Comparison of ENCODE assay signal across 21 mouse cellular contexts in the genomic region with DNA sequence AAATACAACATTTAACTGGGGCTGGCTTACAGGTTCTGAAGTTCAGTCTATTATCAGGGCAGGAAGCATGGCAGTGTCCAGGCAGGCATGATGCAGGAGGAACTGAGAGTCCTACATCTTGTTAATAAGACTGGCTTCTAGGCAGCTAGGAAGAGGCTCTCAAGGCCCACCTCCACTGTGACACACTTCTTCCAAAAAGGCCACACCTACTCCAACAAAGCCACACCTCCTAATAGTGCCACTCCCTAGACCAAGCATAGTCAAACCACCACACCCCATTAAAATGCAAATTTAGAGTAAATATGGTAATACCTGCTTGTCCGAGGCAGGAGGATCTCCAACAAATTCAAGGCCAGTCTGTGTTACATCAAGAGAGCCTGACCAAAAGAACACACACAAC.
DNase-seq lines count a peak whose midpoint lies in the region; ATAC-seq and TF ChIP-seq lines count a peak whose summit lies in the region.
"Had no signal": no experiment of that assay in that cellular context is flagged by ENCODE, and none has a peak within 500 bp of the region (broad histone marks: within the 10 kb centered on the region; RNA-seq: fewer than 3 reads in every experiment).

No protein-coding gene starts in this region.

- H3K4me3 ChIP-seq in stomach, embryonic 14.5 days (ENCODE audit: low read depth, low read length): no peak overlapping the region
- no peak overlapping the region for H3K4me3 ChIP-seq in stomach, postnatal 0 days (ENCODE audit: low read depth, low read length)
- H3K4me3 ChIP-seq in liver, embryonic 14.5 days (ENCODE audit: insufficient read depth in 1 of 2, low read depth in 2 of 2, low read length in 2 of 2): no peak overlapping the region
- H3K4me3 ChIP-seq: embryonic facial prominence, embryonic 12.5 days; gastrocnemius, adult 2 months; heart, embryonic 15.5 days; hindbrain, embryonic 12.5 days; limb, embryonic 15.5 days; midbrain, embryonic 12.5 days; myocyte; neural tube, embryonic 15.5 days had no signal

- no peak overlapping the region for H3K27ac ChIP-seq in stomach, embryonic 14.5 days (ENCODE audit: low read length)
- H3K27ac ChIP-seq in stomach, postnatal 0 days (replicated peaks): no peak overlapping the region
- peak overlapping the region; percentile 65 for H3K27ac ChIP-seq in liver, embryonic 14.5 days
- H3K27ac ChIP-seq: embryonic facial prominence, embryonic 12.5 days; gastrocnemius, adult 2 months; heart, embryonic 15.5 days; hindbrain, embryonic 12.5 days; limb, embryonic 15.5 days; midbrain, embryonic 12.5 days; neural tube, embryonic 15.5 days had no signal

- no peak overlapping the region for H3K4me2 ChIP-seq in stomach, embryonic 14.5 days (replicated peaks; ENCODE audit: low read depth, low read length)
- no peak overlapping the region for H3K4me2 ChIP-seq in stomach, postnatal 0 days (replicated peaks; ENCODE audit: low read depth)
- peak overlapping the region; percentile 37 for H3K4me2 ChIP-seq in liver, embryonic 14.5 days (ENCODE audit: low read depth)
- H3K4me2 ChIP-seq: embryonic facial prominence, embryonic 12.5 days; heart, embryonic 15.5 days; hindbrain, embryonic 12.5 days; limb, embryonic 15.5 days; midbrain, embryonic 12.5 days; neural tube, embryonic 15.5 days had no signal

- TF ChIP-seq EP300 in stomach, postnatal 0 days (optimal IDR thresholded peaks at IDR 0.05): no peak
- TF ChIP-seq EP300 in liver, embryonic 14.5 days (IDR thresholded peaks at IDR 0.05; ENCODE audit: low read depth): no peak

- no peaks in the 10 kb centered on the region for H3K36me3 ChIP-seq in stomach, embryonic 14.5 days (ENCODE audit: control insufficient read depth, insufficient read depth, low read length)
- H3K36me3 ChIP-seq in stomach, postnatal 0 days (ENCODE audit: control insufficient read depth, insufficient read depth, low read length): peaks cover 2% of the 10 kb centered on the region; the same call in 1 of the 2 replicates
- H3K36me3 ChIP-seq in liver, embryonic 14.5 days (replicated peaks; ENCODE audit: control insufficient read depth, insufficient read depth, low read depth): no peaks in the 10 kb centered on the region
- H3K36me3 ChIP-seq: embryonic facial prominence, embryonic 12.5 days; G1E; limb, embryonic 15.5 days had no signal

- no peak for DNase-seq in stomach, postnatal 0 days (ENCODE audit: low spot score)
- peak; percentile 36 to 57 (median 39) for DNase-seq in liver, embryonic 14.5 days (ENCODE audit: low read depth in 3 of 3, low spot score in 3 of 3)
- DNase-seq in cerebellum, adult 11-12 months: no peak
- no peak for DNase-seq in left cerebral cortex, adult 8-10 months (ENCODE audit: low spot score in 2 of 2)
- DNase-seq: cerebellum, adult 18-20 months; gastrocnemius, adult 2 months; heart, adult 18-20 months; kidney, postnatal 10 days; lung, postnatal 14 days; right cerebral cortex, postnatal 25 days had no signal

- no peaks in the 10 kb centered on the region for H3K4me1 ChIP-seq in stomach, embryonic 14.5 days (ENCODE audit: control insufficient read depth, insufficient read depth, low read length)
- H3K4me1 ChIP-seq in stomach, postnatal 0 days (replicated peaks; ENCODE audit: control insufficient read depth, insufficient read depth): no peaks in the 10 kb centered on the region
- peaks cover 13 to 25% of the 10 kb centered on the region in 2 experiments for H3K4me1 ChIP-seq in liver, embryonic 14.5 days (replicated peaks; ENCODE audit: control insufficient read depth in 2 of 2, insufficient read depth in 2 of 2, low read length in 1 of 2)
- H3K4me1 ChIP-seq: embryonic facial prominence, embryonic 12.5 days; heart, embryonic 15.5 days; hindbrain, embryonic 12.5 days; limb, embryonic 15.5 days; midbrain, embryonic 12.5 days; neural tube, embryonic 15.5 days had no signal

- TF ChIP-seq CTCF in stomach, postnatal 0 days (IDR thresholded peaks at IDR 0.05; ENCODE audit: low read depth): no peak
- no peak for TF ChIP-seq CTCF in liver, embryonic 14.5 days (IDR thresholded peaks at IDR 0.05; ENCODE audit: low read depth)

- no peaks in the 10 kb centered on the region for H3K9me3 ChIP-seq in stomach, embryonic 14.5 days (ENCODE audit: control insufficient read depth, low read depth, low read length)
- no peaks in the 10 kb centered on the region for H3K9me3 ChIP-seq in stomach, postnatal 0 days (ENCODE audit: control insufficient read depth, low read length)
- no peaks in the 10 kb centered on the region for H3K9me3 ChIP-seq in liver, embryonic 14.5 days (ENCODE audit: control insufficient read depth, low read length)
- H3K9me3 ChIP-seq: embryonic facial prominence, embryonic 12.5 days; G1E; heart, embryonic 15.5 days; hindbrain, embryonic 12.5 days; limb, embryonic 15.5 days; midbrain, embryonic 12.5 days; neural tube, embryonic 15.5 days had no signal

- 0 out of 2 replicates have a peak, but pooled peaks have one; percentile 46 for ATAC-seq in stomach, embryonic 14.5 days (ENCODE audit: insufficient number of reproducible peaks, insufficient read depth, low FRiP score, low read depth)
- no peak for ATAC-seq in stomach, postnatal 0 days (ENCODE audit: low FRiP score, low TSS enrichment)
- peak; percentile 71 for ATAC-seq in erythroid progenitor cell, adult 5-6 weeks (replicated peaks; ENCODE audit: low FRiP score, poor library complexity, severe bottlenecking)
- peak; percentile 95 for ATAC-seq in liver, embryonic 14.5 days (ENCODE audit: insufficient read depth)
- ATAC-seq in megakaryocyte, adult 5-6 weeks (ENCODE audit: poor library complexity, severe bottlenecking): no peak

- WGBS in stomach, embryonic 14.5 days: 77% methylated on average over 1 of the region's 1 CpGs
- WGBS in stomach, postnatal 0 days: 79% methylated on average over 1 of the region's 1 CpGs
- 25% methylated on average over 1 of the region's 1 CpGs for WGBS in liver, embryonic 14.5 days (ENCODE audit: insufficient replicate concordance)

- no peak overlapping the region for H3K9ac ChIP-seq in stomach, embryonic 14.5 days (replicated peaks; ENCODE audit: low read depth, low read length)
- H3K9ac ChIP-seq in stomach, postnatal 0 days (ENCODE audit: low read length): no peak overlapping the region
- no peak overlapping the region; the same call in 1 of the 2 replicates for H3K9ac ChIP-seq in liver, embryonic 14.5 days (replicated peaks)
- H3K9ac ChIP-seq: embryonic facial prominence, embryonic 12.5 days; heart, embryonic 15.5 days; hindbrain, embryonic 12.5 days; limb, embryonic 15.5 days; midbrain, embryonic 12.5 days; neural tube, embryonic 15.5 days had no signal

- H3K27me3 ChIP-seq in stomach, embryonic 14.5 days (ENCODE audit: control insufficient read depth, insufficient read depth, low read length): no peaks in the 10 kb centered on the region
- H3K27me3 ChIP-seq in stomach, postnatal 0 days (ENCODE audit: control insufficient read depth, insufficient read depth, low read length): no peaks in the 10 kb centered on the region
- H3K27me3 ChIP-seq in liver, embryonic 14.5 days (ENCODE audit: control insufficient read depth, insufficient read depth, low read length): no peaks in the 10 kb centered on the region
- H3K27me3 ChIP-seq: embryonic facial prominence, embryonic 12.5 days; heart, embryonic 15.5 days; hindbrain, embryonic 12.5 days; limb, embryonic 15.5 days; midbrain, embryonic 12.5 days; neural tube, embryonic 15.5 days had no signal

Comparison
In these comparisons a context has a peak if more than half of its experiments do, and no peak if none do; other contexts are left out.
1. ATAC-seq: peak in stomach, embryonic 14.5 days (single experiment), erythroid progenitor cell, adult 5-6 weeks (single experiment) and liver, embryonic 14.5 days (single experiment); none in stomach, postnatal 0 days (single experiment) and megakaryocyte, adult 5-6 weeks (single experiment).
2. DNase-seq: peak in liver, embryonic 14.5 days (3 of 3); none in stomach, postnatal 0 days (single experiment), cerebellum, adult 11-12 months (single experiment) and left cerebral cortex, adult 8-10 months (0 of 2).